Mouse (Mus musculus) intestine, embryonic 15.5 days (tissue): ENCODE data around the gene Suox. TPM values are rescaled to one million over a fixed set of nuclear protein-coding genes. Genes with fewer than 3 reads are reported as not detected.
"Not testable (repeated sequence)": the region's sequence is repeated elsewhere in the genome, so short reads cannot be mapped to it uniquely, and the experiment has no call there.

Experiments used
- ATAC-seq: fragments of 200-750 bp; cut with Nextera tagmentation; 2 replicates; pipeline ENCODE4 v1.8.0; 2017; ENCODE audit warnings: moderate TSS enrichment, moderate library complexity
- H3K27ac ChIP-seq: fragments of 300-500 bp; sonication (generic); 2 replicates; pipeline ENCODE4 v1.5.1; 2015; ENCODE audit warnings: mild to moderate bottlenecking, inconsistent platforms
- H3K27me3 ChIP-seq: fragments of 300-500 bp; sonication (generic); replicated peaks from 2 replicates; pipeline ENCODE4 v1.6.1; 2015; ENCODE audit warnings: inconsistent platforms
- H3K36me3 ChIP-seq: fragments of 300-500 bp; sonication (generic); 2 replicates; pipeline ENCODE4 v1.6.1; 2015; ENCODE audit warnings: inconsistent platforms
- H3K4me1 ChIP-seq: fragments of 300-500 bp; sonication (generic); replicated peaks from 2 replicates; pipeline ENCODE4 v1.6.1; 2015; ENCODE audit warnings: inconsistent platforms
- H3K4me2 ChIP-seq: fragments of 300-500 bp; sonication (generic); replicated peaks from 2 replicates; pipeline ENCODE4 v1.6.1; 2015; ENCODE audit warnings: mild to moderate bottlenecking, inconsistent platforms
- H3K4me3 ChIP-seq: fragments of 300-500 bp; sonication (generic); replicated peaks from 2 replicates; pipeline ENCODE4 v1.5.1; 2015; ENCODE audit warnings: inconsistent platforms
- H3K9ac ChIP-seq: fragments of 300-500 bp; sonication (generic); 2 replicates; pipeline ENCODE4 v1.6.1; 2015; ENCODE audit warnings: inconsistent platforms
- H3K9me3 ChIP-seq: fragments of 300-500 bp; sonication (generic); 2 replicates; pipeline ENCODE4 v1.6.1; 2016; ENCODE audit warnings: inconsistent platforms
- WGBS: fragments of 180-500 bp; shearing (Covaris S2); methylation state at CpG from one replicate; pipeline ENCODE4 v1.1.7; 2015; 5-methylcytosine and 5-hydroxymethylcytosine counted together
- polyA plus RNA-seq: library from polyadenylated mRNA; unstranded; fragments of >200 nt; fragmentation: Nextera tagmentation; extraction: Ambion mirVana; gene quantifications from 2 replicates; pipeline ENCODE4 v1.2.1, GENCODE M21; 2015

Suox gene
- polyA plus RNA-seq: 11.9 and 12.1 TPM in 2 replicates

- H3K4me1 ChIP-seq: peaks cover 9% of the 10 kb centered on the region
- H3K4me3 ChIP-seq: peak within 1 kb of the TSS; percentile 61
- peak within 1 kb of the TSS; percentile 57 for H3K9ac ChIP-seq
- peak within 1 kb of the TSS; percentile 78 for H3K4me2 ChIP-seq
- peak; percentile 90 for ATAC-seq
- peak within 1 kb of the TSS; percentile 33 for H3K27ac ChIP-seq
- H3K9me3 ChIP-seq: no peaks in the 10 kb centered on the region
- H3K36me3 ChIP-seq: no peaks in the 10 kb centered on the region
- under 1% methylated on average over 60 of the region's 60 CpGs for WGBS
- H3K27me3 ChIP-seq: no peaks in the 10 kb centered on the region
These were observed at the start of gene Suox for GRCm38 (mm10) chr10:128673763-128674468. Gene Suox (minus strand): TSS chr10:128674073.

GRCm38 (mm10) chr10:128715559-128716537 is 42.0 kb upstream of the Suox start:
- no peaks in the 10 kb centered on the region for H3K9me3 ChIP-seq
- H3K27me3 ChIP-seq: no peaks in the 10 kb centered on the region
- no peak overlapping the region for H3K9ac ChIP-seq
- H3K36me3 ChIP-seq: no peaks in the 10 kb centered on the region
- H3K27ac ChIP-seq: no peak overlapping the region
- H3K4me2 ChIP-seq: no peak overlapping the region
- ATAC-seq: peak; percentile 62
- no peaks in the 10 kb centered on the region for H3K4me1 ChIP-seq
- WGBS: 86% methylated on average over 19 of the region's 19 CpGs
- H3K4me3 ChIP-seq: no peak overlapping the region

GRCm38 (mm10) chr10:128711318-128711717 is 37.4 kb upstream of the Suox start:
- H3K4me1 ChIP-seq, H3K9me3 ChIP-seq, H3K4me2 ChIP-seq, H3K9ac ChIP-seq, H3K4me3 ChIP-seq, H3K27me3 ChIP-seq, H3K36me3 ChIP-seq, ATAC-seq, H3K27ac ChIP-seq: not testable (repeated sequence)
- 92% methylated on average over 7 of the region's 7 CpGs for WGBS

- H3K27me3 ChIP-seq: no peaks in the 10 kb centered on the region
- H3K36me3 ChIP-seq: peaks cover 21% of the 10 kb centered on the region
- H3K4me1 ChIP-seq: peaks cover 20% of the 10 kb centered on the region
- no peaks in the 10 kb centered on the region for H3K9me3 ChIP-seq
- H3K4me2 ChIP-seq: peak overlapping the region; percentile 63
- peak overlapping the region; percentile 50; the same call in 1 of the 2 replicates for H3K9ac ChIP-seq
- H3K27ac ChIP-seq: peak overlapping the region; percentile 98; the same call in 1 of the 2 replicates
- peak; percentile 56 for ATAC-seq
- WGBS: 10% methylated on average over 11 of the region's 11 CpGs
- H3K4me3 ChIP-seq: peak overlapping the region; percentile 90
These were observed 31.4 kb upstream of the Suox start for GRCm38 (mm10) chr10:128705317-128705693.

- ATAC-seq: peak; percentile 97
- peaks cover 20% of the 10 kb centered on the region for H3K4me1 ChIP-seq
These were observed 30.8 kb upstream of the Suox start, which contains the start of gene Cdk2 for GRCm38 (mm10) chr10:128704491-128705316. Gene Cdk2 (minus strand): TSS chr10:128705031.

GRCm38 (mm10) chr10:128703895-128704294 is 30.0 kb upstream of the Suox start, which contains the start of gene Pmel:
Gene Pmel (plus strand): TSS chr10:128704195.
- peak within 1 kb of the TSS; percentile 90 for H3K4me3 ChIP-seq
- peak within 1 kb of the TSS; percentile 98 for H3K27ac ChIP-seq
- no peaks in the 10 kb centered on the region for H3K9me3 ChIP-seq
- H3K36me3 ChIP-seq: peaks cover 33% of the 10 kb centered on the region
- peaks cover 20% of the 10 kb centered on the region for H3K4me1 ChIP-seq
- WGBS: 10% methylated on average over 4 of the region's 4 CpGs
- no peaks in the 10 kb centered on the region for H3K27me3 ChIP-seq
- peak within 1 kb of the TSS; percentile 63 for H3K4me2 ChIP-seq
- ATAC-seq: no peak
- H3K9ac ChIP-seq: peak within 1 kb of the TSS; percentile 81

More at GRCm38 (mm10) chr10:128704491-128705316, 30.8 kb upstream of the Suox start, which contains the start of gene Cdk2:
- H3K27ac ChIP-seq: peak within 1 kb of the TSS; percentile 98
- no peaks in the 10 kb centered on the region for H3K27me3 ChIP-seq
- H3K4me2 ChIP-seq: peak within 1 kb of the TSS; percentile 63
- peaks cover 25% of the 10 kb centered on the region for H3K36me3 ChIP-seq
- H3K4me3 ChIP-seq: peak within 1 kb of the TSS; percentile 90
- no peaks in the 10 kb centered on the region for H3K9me3 ChIP-seq
- H3K9ac ChIP-seq: peak within 1 kb of the TSS; percentile 81
- under 1% methylated on average over 62 of the region's 62 CpGs for WGBS

GRCm38 (mm10) chr10:128702328-128703007 is 28.6 kb upstream of the Suox start:
- Histone ChIP-seq H3K4me3 (no peak overlapping the region), H3K27me3 (no peaks in the 10 kb centered on the region), H3K4me1 (peaks cover 20% of the 10 kb centered on the region), H3K9me3 (no peaks in the 10 kb centered on the region), H3K9ac (no peak overlapping the region), H3K4me2 (no peak overlapping the region), H3K36me3 (peaks cover 39% of the 10 kb centered on the region), H3K27ac (no peak overlapping the region)
- WGBS: 64% methylated on average over 6 of the region's 6 CpGs
- no peak for ATAC-seq

GRCm38 (mm10) chr10:128700712-128701111 is 26.8 kb upstream of the Suox start:
- Histone ChIP-seq H3K9ac (no peak overlapping the region), H3K4me2 (no peak overlapping the region), H3K9me3 (no peaks in the 10 kb centered on the region), H3K4me1 (peaks cover 20% of the 10 kb centered on the region), H3K27me3 (no peaks in the 10 kb centered on the region), H3K27ac (no peak overlapping the region), H3K4me3 (no peak overlapping the region), H3K36me3 (peaks cover 39% of the 10 kb centered on the region)
- no peak for ATAC-seq
- WGBS: 93% methylated on average over 5 of the region's 5 CpGs

GRCm38 (mm10) chr10:128699611-128700010 is 25.7 kb upstream of the Suox start:
- Histone ChIP-seq H3K27me3 (no peaks in the 10 kb centered on the region), H3K27ac (no peak overlapping the region), H3K4me3 (no peak overlapping the region), H3K4me2 (no peak overlapping the region), H3K9ac (no peak overlapping the region), H3K4me1 (peaks cover 16% of the 10 kb centered on the region), H3K9me3 (no peaks in the 10 kb centered on the region), H3K36me3 (peaks cover 39% of the 10 kb centered on the region)
- 62% methylated on average over 11 of the region's 11 CpGs for whole genome bisulfite sequencing
- no peak for ATAC-seq

GRCm38 (mm10) chr10:128699006-128699405 is 25.1 kb upstream of the Suox start:
- ATAC-seq: no peak
- Histone ChIP-seq H3K36me3 (peaks cover 39% of the 10 kb centered on the region), H3K4me2 (no peak overlapping the region), H3K27me3 (no peaks in the 10 kb centered on the region), H3K4me1 (peaks cover 16% of the 10 kb centered on the region), H3K9me3 (no peaks in the 10 kb centered on the region), H3K9ac (no peak overlapping the region), H3K27ac (no peak overlapping the region), H3K4me3 (no peak overlapping the region)
- WGBS: 78% methylated on average over 5 of the region's 5 CpGs
